Mouse (Mus musculus) cerebellum, adult 18-20 months (tissue): ENCODE measurements at regions not wholly inside any gene's neighbourhood (a gene's known extent, or its start where the extent isn't known, plus 50 kb on each side); places are given as distances from the start of the nearest gene placed in this dataset.

Source experiments
- DNase-seq, 2 experiments: peaks; one replicate each; pipeline ENCODE4 v3.0.0; 2021

DNA sequence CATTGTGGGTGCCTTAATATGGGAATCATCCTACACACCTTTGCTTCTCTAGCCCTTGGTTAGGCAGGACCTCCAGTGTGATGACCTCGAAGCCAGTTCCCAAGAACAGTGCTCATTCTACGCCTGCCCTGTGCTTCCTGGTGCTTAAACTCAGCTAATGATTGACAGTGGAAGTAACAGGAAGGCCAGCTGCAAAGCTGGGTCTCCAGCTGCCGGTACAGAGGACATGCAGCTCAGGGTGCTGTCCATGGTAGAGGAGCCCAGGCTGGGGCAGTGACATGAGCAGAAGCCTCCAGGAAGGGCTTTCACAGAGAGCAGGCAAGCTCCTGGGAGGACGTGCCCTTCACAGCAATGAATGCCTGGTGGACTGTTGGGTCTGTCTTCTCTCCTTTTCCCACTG lies 293.6 kb downstream of the 3100002H09Rik start:
- no peak for DNase-seq

DNA sequence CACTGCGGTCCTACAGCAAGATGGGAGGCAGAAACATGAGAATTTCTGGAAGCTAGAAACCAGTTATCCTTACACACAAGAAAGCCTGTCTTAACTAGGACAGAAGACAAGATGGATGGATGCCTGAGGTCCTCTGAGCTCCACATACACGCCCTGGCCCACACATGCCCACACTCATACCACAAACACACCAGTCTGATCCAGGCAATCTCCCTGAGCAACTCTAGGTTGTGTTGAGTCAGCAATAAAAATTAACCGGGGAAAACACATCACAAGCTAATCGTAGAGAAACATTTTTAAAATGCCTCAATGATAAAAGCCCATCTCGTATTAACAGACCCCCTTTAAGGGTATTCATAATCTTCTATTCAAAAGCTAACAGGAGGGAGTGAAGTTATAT lies 298.9 kb downstream of the 3100002H09Rik start:
- DNase-seq = no peak

DNA sequence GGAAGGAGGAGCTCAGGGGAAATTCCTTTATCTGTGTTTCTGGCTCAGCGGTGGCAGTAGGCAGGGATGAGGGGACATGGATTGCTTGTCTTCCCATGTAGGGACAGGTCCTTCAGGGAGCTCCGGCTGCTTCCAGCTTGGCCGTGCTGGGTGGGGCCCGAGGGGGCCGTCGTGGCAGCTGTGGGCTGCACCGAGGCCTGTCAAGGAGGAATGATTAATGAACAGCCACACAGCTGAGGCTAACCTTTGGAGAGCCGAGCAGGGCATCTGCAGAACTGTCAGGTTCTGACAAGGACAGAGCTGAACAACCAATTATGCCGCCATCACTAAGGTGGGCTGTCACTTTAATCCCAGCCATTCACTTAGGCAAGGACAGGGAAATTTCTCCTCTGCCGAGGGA lies 300.0 kb downstream of the 3100002H09Rik start:
- no peak for DNase-seq

DNA sequence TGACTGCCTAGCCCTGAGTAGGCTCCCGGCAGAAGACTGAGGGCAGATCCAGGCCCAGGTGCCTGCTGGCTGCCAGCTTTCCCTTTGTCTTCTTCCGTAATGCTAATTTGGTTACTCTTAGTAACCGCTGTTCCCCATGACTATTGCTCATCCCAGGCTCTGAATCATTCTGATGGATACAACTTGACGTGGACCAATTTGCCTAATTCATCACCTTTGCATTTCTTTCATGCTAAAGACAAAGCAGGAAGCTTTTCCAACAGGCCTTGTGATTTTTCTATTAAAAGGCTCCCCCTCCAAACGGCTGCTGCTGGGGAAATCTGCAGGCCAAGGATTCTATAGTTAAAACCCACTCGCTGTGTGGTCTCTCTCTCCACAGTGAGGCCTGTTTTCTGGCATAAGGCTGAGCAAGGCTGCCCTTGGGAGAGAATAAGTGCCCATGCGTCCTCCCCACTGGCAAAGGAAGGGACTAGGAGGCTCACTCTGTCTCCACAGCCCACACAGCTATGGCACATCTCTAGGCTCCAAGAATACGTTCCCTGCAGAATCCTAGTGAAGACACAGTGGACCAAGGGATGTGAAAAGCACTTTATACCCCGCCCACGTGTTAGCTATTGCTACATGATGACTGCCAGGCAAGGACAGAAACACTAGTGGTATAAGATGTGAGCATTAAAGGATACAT lies 304.6 kb downstream of the 3100002H09Rik start:
- no peak for DNase-seq

DNA sequence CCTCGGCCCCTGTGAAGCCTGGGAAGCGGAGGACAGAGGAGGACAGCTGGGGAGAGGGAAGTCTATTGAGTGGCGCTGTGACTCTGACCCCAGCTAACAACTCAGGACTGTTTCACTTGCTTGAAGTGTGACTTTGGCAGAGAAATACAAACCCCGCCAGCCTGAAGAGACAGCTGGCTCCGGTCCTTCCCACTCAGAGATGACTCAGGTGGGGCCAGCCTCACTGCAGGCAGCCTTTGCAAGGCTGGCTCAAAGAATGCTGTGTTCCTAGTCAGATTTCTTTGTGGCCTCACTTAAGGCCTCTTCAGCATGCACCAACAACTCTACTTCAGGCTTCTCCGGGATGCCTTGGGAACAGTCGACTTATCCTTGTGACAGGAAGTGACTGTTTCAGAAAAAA lies 307.7 kb downstream of the 3100002H09Rik start:
- no peak for DNase-seq

DNA sequence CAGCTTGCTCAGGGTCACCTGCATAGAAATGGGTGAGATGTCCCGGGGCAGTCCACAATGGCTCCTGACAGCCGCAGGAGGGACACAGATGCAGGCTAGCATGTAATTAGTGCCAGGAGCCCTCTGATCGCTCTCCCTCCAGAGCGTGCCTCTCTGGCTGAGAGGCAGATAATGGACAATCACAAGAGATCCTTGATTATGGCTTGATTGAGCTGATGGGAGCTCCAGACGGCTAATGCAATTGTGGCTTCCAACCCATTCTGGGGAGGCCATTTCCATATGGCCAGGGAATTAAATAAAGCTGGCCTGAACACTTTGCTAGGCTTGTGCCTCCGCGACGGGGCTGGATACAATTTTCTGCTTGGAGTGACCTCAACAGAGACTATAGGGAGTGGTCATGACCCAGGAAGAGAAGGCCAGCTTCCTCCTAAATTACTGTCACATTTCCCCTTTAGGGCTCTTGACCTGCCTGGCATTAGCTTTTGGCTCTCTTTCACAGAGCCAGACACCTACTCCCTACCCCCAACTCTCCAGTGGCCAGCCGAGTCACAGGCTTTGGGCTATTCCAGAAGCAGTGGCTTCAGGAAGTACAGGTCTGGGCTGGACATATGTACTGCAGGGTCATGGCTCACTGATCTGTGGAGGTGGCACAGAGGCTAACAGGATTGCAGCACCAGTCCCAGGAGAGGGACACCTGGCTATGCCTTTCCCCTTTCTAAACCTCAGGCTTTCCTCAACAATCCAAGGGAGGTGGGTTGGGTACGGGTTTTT lies 311.8 kb downstream of the 3100002H09Rik start:
- DNase-seq = no peak

DNA sequence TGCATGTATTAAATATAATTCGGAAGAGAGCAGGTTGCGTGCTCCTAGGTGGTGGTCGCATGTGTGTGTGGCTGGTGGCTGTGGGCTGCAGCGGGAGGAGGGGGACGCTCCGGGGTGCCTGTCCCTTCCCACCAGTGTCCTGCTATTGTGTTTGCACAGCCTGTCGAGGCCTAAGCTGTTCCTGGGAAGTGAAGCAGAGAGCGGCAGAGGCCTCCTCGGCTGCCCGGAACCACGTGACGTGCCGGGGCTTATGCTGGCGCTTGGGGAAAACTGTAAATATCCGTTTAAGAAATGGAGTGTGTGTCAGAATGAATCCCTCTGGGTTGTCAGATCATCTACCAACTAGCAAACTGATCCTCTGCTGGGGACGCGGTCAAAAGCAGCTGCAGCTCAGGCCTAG lies 318.3 kb downstream of the 3100002H09Rik start:
- no peak for DNase-seq

DNA sequence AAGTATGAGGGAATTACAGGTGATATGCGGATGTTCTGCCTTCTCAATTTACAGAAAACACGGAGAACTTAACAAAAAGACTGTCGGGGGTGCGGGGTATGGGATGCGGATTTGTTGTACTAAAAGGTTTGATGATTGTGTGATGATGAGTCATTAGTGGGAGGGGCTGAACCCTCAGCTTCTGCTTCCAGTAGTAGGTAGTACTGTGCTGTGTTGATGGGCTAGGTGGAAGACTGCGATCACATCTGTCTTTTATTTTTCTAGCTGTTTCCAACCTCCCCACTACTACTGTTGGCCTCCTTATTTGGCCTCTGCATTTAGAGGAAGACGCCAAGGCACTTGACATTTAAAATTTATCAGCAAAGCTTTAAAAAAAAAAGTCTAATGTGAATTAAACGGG lies 318.8 kb downstream of the 3100002H09Rik start:
- DNase-seq = no peak

DNA sequence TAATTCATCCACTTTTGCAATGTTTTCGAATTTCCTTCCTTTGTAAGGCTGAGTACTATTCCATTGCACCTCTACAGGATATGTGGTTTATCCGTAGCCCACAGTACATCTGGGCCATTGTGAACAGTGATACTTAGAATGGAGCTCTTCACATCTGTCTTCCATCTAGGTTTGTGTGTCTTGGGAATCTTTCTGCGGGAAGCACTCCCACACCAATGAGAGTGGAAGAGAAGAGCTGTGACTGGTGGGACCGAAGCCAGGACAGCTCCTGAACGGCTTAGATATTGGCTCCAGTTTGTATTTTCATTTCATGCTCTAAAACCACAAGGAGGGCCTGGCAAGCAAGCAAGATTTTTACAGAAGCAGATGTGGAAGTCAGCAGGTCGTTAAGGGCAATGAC lies 323.1 kb downstream of the 3100002H09Rik start:
- no peak for DNase-seq

DNA sequence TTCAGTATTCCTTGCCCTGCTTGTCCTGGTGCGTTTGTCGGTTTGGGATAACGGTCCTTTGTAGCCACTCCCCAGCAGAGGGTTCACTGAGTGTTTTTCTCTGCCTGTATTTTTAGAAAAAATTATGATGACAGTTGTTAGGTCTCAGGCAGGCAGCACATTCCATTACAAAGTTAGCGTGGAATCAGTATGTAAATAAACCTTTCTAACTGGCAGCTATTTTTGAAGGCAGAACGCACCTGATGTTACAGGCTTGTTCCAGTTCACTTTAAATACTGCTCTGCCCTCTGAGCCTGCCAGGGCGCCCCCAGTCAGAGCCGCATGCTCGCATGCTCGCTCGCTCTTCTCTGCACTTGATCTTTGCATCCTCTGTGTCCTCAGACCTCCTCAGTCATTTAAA lies 331.9 kb downstream of the 3100002H09Rik start:
- no peak for DNase-seq

DNA sequence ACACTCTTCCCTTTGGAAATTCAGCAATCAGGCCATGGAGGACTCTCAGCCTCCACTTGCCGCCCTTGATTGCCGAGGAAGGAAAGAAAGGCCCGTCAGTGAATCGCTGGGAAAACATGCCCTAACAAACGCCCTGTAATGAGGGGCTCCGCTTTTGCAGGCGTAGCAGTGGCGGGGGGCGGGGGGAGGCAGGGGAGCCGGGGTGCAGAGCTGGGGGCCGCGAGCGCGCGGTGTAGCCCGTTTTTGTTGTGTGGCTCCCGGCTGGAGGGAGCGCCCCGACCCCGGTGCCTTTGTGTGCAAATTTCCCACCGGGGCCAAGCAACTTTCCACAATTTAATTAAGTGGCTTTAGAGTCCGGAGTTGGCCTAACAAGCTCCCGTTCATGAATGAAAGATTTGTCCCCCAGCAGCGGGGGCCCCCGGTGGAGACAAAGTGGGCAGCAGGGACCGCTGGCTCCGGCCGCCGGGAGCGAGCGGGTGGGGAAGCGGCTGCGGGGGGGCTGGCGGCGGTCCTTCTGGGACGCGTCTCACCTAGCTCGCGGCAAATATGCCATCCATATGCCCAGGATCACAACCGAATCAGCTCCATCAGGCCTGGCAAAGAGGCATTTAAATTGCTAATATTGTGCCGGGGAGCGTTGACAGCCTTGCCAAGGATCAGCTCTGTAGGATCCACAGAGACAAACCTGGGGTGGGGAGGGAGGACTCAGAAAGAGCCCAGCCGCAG lies 333.0 kb downstream of the 3100002H09Rik start:
- peak in 1 of 2 experiments; percentile 3 for DNase-seq

DNA sequence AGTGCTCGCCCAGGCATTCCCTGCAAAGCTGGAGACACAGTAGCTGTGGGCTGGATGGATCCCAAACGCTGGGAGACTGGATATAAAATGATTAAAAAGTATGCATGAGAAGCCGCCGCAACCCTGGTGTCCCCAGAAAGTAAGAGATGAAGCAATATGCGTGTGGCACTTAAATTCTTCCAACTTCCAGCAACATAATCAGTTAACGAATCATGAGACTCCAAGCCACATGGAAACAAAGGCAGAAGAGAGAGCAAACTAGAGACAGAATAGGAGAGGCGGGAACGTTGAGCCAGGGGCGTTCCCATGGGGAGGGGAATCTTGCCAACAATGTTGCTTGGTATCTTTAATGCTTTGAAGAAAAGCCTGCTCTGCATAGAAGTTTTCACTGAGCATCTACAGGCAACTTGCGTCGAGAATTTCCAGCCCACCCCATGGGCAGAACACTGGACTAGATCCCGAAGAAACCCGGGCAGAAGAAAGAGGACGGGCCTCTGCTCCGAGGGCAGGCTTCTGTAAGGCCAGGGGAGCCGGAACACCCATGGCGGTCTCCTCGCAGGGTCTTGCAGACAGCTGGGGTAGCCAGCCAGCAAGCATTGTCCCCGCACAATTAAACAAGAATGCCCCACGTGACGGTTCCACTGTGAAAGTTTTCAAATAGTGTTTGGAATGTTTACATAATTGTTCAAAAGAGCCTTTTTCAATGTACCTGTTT lies 333.7 kb downstream of the 3100002H09Rik start:
- no peak for DNase-seq

DNA sequence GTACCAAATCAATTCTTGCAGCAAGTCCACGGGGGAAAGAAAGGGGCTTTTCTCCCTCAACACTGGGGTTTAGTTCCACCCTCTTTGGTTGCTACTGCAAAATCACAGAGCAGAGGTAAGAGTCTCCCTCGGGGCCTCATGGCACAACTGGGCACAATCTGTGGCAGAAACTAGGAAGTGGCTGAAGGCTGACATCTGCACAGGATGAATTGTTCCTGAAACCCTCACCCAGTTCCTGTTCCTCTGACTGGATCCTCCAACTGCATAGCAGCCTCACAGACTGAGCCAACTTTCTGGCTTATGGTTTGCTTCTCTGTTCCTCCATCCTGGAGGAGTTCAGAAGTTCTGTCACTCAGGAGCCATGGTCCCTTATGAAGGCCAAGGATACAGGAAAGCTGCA lies 338.6 kb downstream of the 3100002H09Rik start:
- DNase-seq = no peak

DNA sequence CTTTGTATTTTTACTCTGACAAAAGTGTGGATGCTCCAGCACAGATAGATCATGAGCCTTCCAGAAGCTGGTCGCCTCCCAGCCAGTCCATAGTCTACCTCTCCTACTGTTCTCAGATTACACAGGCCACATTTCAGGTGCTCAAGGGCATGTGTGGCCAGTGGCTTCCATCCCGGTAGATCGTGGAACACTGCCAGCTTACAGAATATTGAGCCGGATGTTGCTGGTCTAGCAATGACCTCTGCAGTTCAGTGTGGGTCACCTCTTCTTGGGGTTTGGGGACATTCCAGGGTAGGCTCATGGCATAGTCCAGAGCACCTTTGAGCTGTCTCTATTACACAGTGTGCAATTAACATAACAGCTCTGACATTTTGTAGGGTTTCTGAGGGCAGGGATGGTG lies 342.2 kb downstream of the 3100002H09Rik start:
- no peak for DNase-seq

DNA sequence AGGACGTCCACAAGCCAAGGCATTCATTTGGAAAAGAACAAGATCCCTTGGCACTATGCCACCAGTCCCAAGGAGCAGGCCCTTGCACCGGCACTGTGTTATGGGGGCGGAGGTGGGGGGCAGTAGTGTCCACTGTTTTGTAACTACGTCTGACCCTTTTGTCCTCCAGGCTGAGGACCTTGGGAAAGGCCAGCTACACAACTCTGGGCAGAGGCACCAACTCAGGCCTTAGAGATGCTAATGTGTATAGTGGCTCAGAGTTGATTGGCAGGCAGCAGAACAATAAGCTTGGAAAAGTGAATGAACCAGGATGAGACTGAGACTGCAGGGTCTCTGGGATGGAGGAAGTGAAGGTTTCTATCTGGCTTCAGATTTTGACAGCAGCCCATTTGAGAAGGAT lies 344.0 kb downstream of the 3100002H09Rik start:
- no peak for DNase-seq

DNA sequence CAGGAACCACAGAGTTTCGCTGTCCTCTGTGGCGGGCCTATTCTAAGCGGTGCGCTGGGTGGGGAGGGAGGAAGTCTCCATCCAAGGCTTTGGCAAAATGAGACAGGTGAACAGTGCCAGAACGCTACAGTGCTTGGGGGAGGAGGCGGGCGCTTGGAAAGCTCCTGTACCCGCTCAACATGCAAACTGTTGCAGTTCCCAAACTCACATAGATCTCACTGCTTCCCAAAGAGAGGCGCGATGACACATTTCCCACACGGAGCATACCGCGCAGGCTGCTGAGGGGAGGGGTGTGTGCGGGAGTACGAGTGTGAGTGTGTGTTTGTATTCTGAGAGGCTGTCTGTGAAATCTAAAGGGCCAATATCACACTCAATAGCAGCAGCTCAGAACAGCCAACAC lies 345.1 kb downstream of the 3100002H09Rik start:
- DNase-seq = no peak

DNA sequence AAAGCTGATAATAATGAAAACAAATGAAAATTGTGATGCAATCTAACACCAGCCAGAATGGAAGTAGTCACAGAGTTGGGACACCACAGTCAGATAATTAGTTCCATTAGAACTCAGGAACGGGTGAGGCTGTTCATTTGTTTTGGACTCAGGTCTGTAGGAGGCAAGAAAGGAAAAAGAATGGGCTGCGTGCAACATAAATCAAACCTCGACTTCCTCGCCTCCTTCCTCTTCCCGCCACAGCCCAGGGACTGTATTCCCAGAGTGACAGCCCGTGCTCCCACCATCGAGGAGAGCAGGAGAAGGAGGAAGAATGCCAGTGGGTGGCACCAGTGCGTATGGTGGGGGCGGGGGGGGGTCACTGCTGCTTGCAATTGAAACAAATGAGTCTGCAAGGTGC lies 339.2 kb upstream of the 4930535I16Rik start:
- no peak for DNase-seq

DNA sequence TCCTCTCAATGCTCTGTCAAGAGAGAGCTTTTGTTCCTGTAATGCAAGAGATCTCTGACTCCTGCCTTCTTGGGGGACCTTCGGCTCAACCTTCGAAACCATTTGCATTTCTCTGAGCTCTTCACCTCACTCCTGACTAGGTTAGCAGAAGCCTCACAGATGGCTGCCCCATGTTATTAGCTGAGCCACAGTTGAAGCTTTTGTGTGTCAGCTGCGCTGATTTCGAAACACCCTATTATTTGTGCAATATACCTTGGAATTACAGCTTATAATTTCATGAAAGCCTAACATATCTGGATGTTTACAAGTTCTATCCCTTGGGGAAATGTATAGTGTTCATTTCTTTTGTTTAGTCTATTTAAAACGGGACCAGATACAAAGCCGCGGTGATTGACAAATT lies 338.7 kb upstream of the 4930535I16Rik start:
- no peak for DNase-seq

DNA sequence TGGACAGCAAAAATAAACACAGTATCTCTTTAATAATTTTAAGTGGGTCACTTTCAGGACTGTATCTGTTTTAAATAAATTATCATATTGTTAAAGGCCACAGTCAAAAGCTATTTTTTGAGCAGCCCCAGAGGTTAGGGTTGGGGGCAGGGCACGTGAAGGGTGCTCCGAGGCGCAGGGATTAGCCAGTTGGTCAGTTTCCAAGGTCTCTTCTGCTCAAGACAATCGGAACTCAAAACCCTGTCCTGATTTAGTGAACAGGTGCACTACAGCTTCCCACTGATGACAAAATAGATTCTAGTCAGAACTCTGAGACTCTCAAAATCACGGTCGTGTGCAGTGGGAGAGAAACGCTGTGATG lies 337.3 kb upstream of the 4930535I16Rik start:
- no peak for DNase-seq

DNA sequence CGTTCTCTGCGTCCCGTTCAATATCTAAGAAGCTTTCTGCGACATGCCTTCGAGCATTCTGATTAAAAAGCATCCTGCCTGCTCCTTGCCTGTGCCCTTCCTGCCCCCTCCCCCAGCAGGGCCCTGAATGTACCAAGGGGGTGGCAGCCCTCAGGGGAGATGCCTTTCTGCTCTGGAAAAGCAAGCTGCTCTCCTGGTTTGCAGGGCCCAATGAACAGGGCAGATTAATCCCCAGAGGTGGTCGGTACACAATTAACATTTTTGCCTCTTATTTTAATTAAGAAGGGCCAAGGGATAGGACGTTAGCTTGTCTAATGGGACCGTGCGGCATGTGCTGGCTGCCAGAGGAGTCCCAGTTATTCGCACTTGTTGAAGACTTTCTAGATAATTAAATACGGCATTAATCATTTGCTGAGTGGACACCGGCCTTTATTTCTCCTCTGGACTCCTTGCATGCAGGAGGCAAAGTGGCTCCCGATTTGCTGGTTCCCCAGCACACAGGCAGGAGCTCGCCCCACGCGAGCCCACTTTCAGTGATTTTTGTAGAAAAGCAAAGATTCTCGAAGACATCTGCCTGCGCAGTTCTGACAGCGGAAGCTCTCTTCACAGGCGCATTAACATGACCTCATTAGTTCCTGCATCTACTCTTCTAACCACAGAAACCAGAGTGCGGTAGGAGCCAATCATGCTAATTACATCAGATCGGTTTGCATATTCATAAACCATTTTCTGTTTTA lies 336.8 kb upstream of the 4930535I16Rik start:
- no peak for DNase-seq

DNA sequence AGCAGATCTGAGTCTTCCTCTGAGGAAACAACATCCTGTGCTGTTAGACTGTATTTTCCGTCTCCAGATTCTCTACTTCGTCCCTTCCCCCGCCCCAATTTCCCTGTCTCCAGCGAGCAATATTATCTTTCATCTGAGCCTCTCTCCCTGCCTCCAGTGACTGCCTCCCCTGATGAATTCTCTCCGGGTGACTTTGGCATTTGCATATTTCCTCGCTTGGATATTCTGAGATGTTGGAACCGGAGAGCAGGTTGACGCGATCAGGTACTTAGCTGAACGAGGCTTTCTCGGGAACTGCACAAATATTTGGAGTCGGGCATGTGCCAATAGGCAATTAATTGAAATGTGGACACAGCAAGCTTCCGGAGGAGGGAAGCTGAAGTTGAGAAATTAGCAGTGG lies 323.8 kb upstream of the 4930535I16Rik start:
- DNase-seq = no peak

DNA sequence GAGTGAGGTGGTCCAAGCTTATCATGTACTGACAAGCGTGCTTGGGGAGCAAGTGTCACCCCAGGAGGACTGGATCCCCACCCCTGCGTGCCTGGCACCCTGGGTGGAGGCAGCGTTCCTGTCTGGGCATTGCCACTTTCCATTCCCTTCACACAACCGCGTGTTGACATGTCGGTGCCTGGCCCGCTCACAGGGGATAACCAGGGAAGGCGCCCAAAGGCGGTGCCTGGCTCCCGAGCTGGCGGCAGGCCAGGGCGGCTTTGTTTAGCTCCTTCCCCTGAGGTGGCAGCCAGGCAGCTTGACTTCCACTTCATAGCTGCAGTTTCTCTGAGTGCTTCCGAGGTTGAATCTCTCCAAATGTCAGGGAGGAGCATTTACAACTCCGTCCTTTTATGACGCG lies 318.7 kb upstream of the 4930535I16Rik start:
- DNase-seq = peak in 1 of 2 experiments; percentile 6

DNA sequence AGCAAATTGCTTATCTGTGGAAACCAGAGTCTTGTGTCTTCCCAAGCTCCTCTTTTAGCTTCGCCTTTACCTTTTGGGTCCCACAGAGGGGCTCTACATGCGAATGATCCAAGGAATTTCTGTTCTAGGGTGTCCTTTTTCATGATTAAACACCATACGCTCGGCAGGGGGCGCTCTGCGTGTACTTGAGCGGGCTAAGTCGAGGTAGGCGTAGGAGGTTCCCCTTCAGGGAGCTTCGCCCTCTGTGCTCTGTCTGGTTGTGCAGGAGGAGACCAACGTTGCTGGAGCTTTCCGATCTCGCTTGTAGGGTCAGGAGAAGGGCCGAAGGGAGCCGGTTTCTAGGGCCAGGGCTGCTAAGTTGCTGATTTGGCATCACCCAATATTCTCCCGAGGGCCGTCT lies 310.7 kb upstream of the 4930535I16Rik start:
- DNase-seq = peak; percentile 42 to 71
